ENCODE assay signal across 23 mouse cellular contexts in genomic region chr10:60571491-60571890, GRCm38 (mm10).
DNase-seq lines count a peak whose midpoint lies in the region; ATAC-seq lines count a peak whose summit lies in the region.
"Had no signal": no experiment of that assay in that cellular context is flagged by ENCODE, and none has a peak within 500 bp of the region (broad histone marks: within the 10 kb centered on the region; RNA-seq: fewer than 3 reads in every experiment).

No protein-coding gene starts in this region.

- H3K4me1 ChIP-seq in forebrain, embryonic 10.5 days, result peaks cover 19% of the 10 kb centered on the region
- peaks cover 4% of the 10 kb centered on the region for H3K4me1 ChIP-seq in forebrain, embryonic 13.5 days
- peaks cover 10% of the 10 kb centered on the region for H3K4me1 ChIP-seq in kidney, embryonic 16.5 days (ENCODE audit: insufficient read depth, low read length)

- H3K4me3 ChIP-seq in forebrain, embryonic 10.5 days, result no peak overlapping the region
- H3K4me3 ChIP-seq in forebrain, embryonic 13.5 days, result no peak overlapping the region
- H3K4me3 ChIP-seq in kidney, embryonic 16.5 days (ENCODE audit: low read length), result no peak overlapping the region
- H3K4me3 ChIP-seq: embryonic facial prominence, embryonic 10.5 days; embryonic facial prominence, embryonic 12.5 days; forebrain, embryonic 12.5 days; forebrain, embryonic 15.5 days had no signal

- no peak overlapping the region for H3K4me2 ChIP-seq in forebrain, embryonic 13.5 days
- H3K4me2 ChIP-seq in kidney, embryonic 16.5 days (replicated peaks; ENCODE audit: low read depth, low read length), result no peak overlapping the region
- H3K4me2 ChIP-seq: embryonic facial prominence, embryonic 12.5 days; forebrain, embryonic 12.5 days; forebrain, embryonic 15.5 days had no signal

- ATAC-seq in forebrain, embryonic 13.5 days, result no peak
- ATAC-seq in kidney, embryonic 16.5 days (ENCODE audit: low FRiP score, low TSS enrichment), result peak; percentile 70
- ATAC-seq: activated CD4-positive, CD25-positive, alpha-beta regulatory T cell, adult 4 months; CD4-positive, CD25-positive, alpha-beta regulatory T cell, adult 4 months; forebrain, embryonic 15.5 days; forebrain, postnatal 0 days; Patski had no signal

- no peak overlapping the region for H3K9ac ChIP-seq in forebrain, embryonic 13.5 days
- no peak overlapping the region for H3K9ac ChIP-seq in kidney, embryonic 16.5 days (replicated peaks; ENCODE audit: low read length)
- H3K9ac ChIP-seq: embryonic facial prominence, embryonic 12.5 days; forebrain, embryonic 12.5 days; forebrain, embryonic 15.5 days; forebrain, postnatal 0 days had no signal

- peaks cover 37% of the 10 kb centered on the region for H3K27me3 ChIP-seq in forebrain, embryonic 10.5 days (ENCODE audit: poor library complexity, severe bottlenecking)
- H3K27me3 ChIP-seq in forebrain, embryonic 13.5 days, result peaks cover 9% of the 10 kb centered on the region; the same call in 1 of the 2 replicates
- no peaks in the 10 kb centered on the region; the same call in 1 of the 2 replicates for H3K27me3 ChIP-seq in kidney, embryonic 16.5 days (ENCODE audit: insufficient read depth, low read length)
- H3K27me3 ChIP-seq: embryonic facial prominence, embryonic 12.5 days; Patski had no signal

- 0 out of 2 replicates have a peak overlapping the region, but pooled peaks have one; percentile 51 for H3K27ac ChIP-seq in forebrain, embryonic 10.5 days
- H3K27ac ChIP-seq in forebrain, embryonic 13.5 days, result no peak overlapping the region
- H3K27ac ChIP-seq in kidney, embryonic 16.5 days (ENCODE audit: low read length), result no peak overlapping the region
- H3K27ac ChIP-seq: embryonic facial prominence, embryonic 10.5 days; embryonic facial prominence, embryonic 12.5 days; forebrain, embryonic 12.5 days; forebrain, embryonic 15.5 days had no signal

- DNase-seq in forebrain, embryonic 10.5 days (ENCODE audit: extremely low spot score, low spot score), result no peak
- no peak for DNase-seq in kidney, postnatal 25 days
- no peak for DNase-seq in thymus, postnatal 0 days (ENCODE audit: low spot score)
- DNase-seq: adrenal gland, adult 8-10 months; adrenal gland, postnatal 14 days; adrenal gland, postnatal 36 days; B cell, adult 2 months; cerebellum, adult 11-12 months; cerebellum, adult 2 months; cerebellum, adult 9-10 months; cerebellum, postnatal 10 days; cerebellum, postnatal 25 days; forebrain, postnatal 0 days had no signal

- H3K9me3 ChIP-seq in forebrain, embryonic 10.5 days, result no peaks in the 10 kb centered on the region
- H3K9me3 ChIP-seq in forebrain, embryonic 13.5 days (replicated peaks), result no peaks in the 10 kb centered on the region
- no peaks in the 10 kb centered on the region for H3K9me3 ChIP-seq in kidney, embryonic 16.5 days (ENCODE audit: low read length)
- H3K9me3 ChIP-seq: embryonic facial prominence, embryonic 10.5 days; embryonic facial prominence, embryonic 12.5 days; forebrain, embryonic 12.5 days; forebrain, embryonic 15.5 days had no signal

- no peaks in the 10 kb centered on the region for H3K36me3 ChIP-seq in forebrain, embryonic 10.5 days (replicated peaks)
- no peaks in the 10 kb centered on the region for H3K36me3 ChIP-seq in forebrain, embryonic 13.5 days (ENCODE audit: poor library complexity, severe bottlenecking)
- no peaks in the 10 kb centered on the region for H3K36me3 ChIP-seq in kidney, embryonic 16.5 days (ENCODE audit: insufficient read depth, low read length)
- H3K36me3 ChIP-seq: embryonic facial prominence, embryonic 10.5 days; embryonic facial prominence, embryonic 12.5 days; forebrain, embryonic 12.5 days; forebrain, embryonic 15.5 days; G1E had no signal

- 69% methylated on average over 4 of the region's 4 CpGs for WGBS in forebrain, embryonic 10.5 days
- 49% methylated on average over 4 of the region's 4 CpGs for whole genome bisulfite sequencing in forebrain, embryonic 13.5 days
- 39% methylated on average over 4 of the region's 4 CpGs for WGBS in kidney, embryonic 16.5 days
